8 mouse cellular contexts compared by ENCODE assay signal in genomic region chr19:44750051-44751041, GRCm38 (mm10). TPM values are rescaled to one million over a fixed set of nuclear protein-coding genes. Genes with fewer than 3 reads are reported as not detected.
DNase-seq lines count a peak whose midpoint lies in the region; ATAC-seq lines count a peak whose summit lies in the region.

No protein-coding gene starts in this region.

- no peaks in the 10 kb centered on the region for H3K9me3 ChIP-seq in heart, embryonic 11.5 days (replicated peaks; ENCODE audit: control insufficient read depth, low read length)
- H3K9me3 ChIP-seq in embryonic facial prominence, embryonic 13.5 days = no peaks in the 10 kb centered on the region

- no peak overlapping the region for H3K9ac ChIP-seq in heart, embryonic 11.5 days (ENCODE audit: low read depth, low read length)
- no peak overlapping the region for H3K9ac ChIP-seq in embryonic facial prominence, embryonic 13.5 days

- intact Hi-C loops in heart, postnatal 14 days (cut with DNase I) = loop anchor here (5.0 kb wide), 2 partner anchors 58 to 93 kb away; no protein-coding TSS in a partner anchor

- no peaks in the 10 kb centered on the region for H3K36me3 ChIP-seq in heart, embryonic 11.5 days (ENCODE audit: control insufficient read depth, insufficient read depth, low read length)
- no peaks in the 10 kb centered on the region for H3K36me3 ChIP-seq in embryonic facial prominence, embryonic 13.5 days

- H3K27ac ChIP-seq in heart, embryonic 11.5 days (ENCODE audit: low read depth, low read length) = no peak overlapping the region
- H3K27ac ChIP-seq in embryonic facial prominence, embryonic 13.5 days = no peak overlapping the region

- H3K4me3 ChIP-seq in heart, embryonic 11.5 days (ENCODE audit: low read depth, low read length) = peak overlapping the region; percentile 16; the same call in 1 of the 2 replicates
- peak overlapping the region; percentile 9; the same call in 1 of the 2 replicates for H3K4me3 ChIP-seq in embryonic facial prominence, embryonic 13.5 days

- DNase-seq in heart, postnatal 14 days = no peak
- DNase-seq in kidney, adult 11 months = peak; percentile 95
- DNase-seq in spleen, postnatal 10 days (ENCODE audit: low spot score in 2 of 2) = no peak
- DNase-seq in adrenal gland, postnatal 4 days (ENCODE audit: low spot score in 2 of 2) = no peak
- DNase-seq in gastrocnemius, postnatal 25 days = no peak

- peaks cover 6% of the 10 kb centered on the region; the same call in 1 of the 2 replicates for H3K4me1 ChIP-seq in heart, embryonic 11.5 days (ENCODE audit: control insufficient read depth, insufficient read depth, low read length)
- H3K4me1 ChIP-seq in embryonic facial prominence, embryonic 13.5 days = peaks cover 13% of the 10 kb centered on the region

- peaks cover 97% of the 10 kb centered on the region for H3K27me3 ChIP-seq in heart, embryonic 11.5 days (ENCODE audit: control insufficient read depth, insufficient read depth, low read length)
- H3K27me3 ChIP-seq in embryonic facial prominence, embryonic 13.5 days = peaks cover 100% of the 10 kb centered on the region

- under 1% methylated on average over 42 of the region's 42 CpGs for WGBS in heart, embryonic 11.5 days (ENCODE audit: insufficient replicate concordance)
- WGBS in embryonic facial prominence, embryonic 13.5 days = under 1% methylated on average over 42 of the region's 42 CpGs

- ATAC-seq in heart, embryonic 11.5 days (replicated peaks; ENCODE audit: insufficient number of reproducible peaks, low FRiP score, low TSS enrichment) = no peak
- ATAC-seq in embryonic facial prominence, embryonic 13.5 days (ENCODE audit: insufficient number of reproducible peaks, insufficient read depth, low FRiP score, low TSS enrichment, low read depth) = no peak
- ATAC-seq in megakaryocyte, adult 5-6 weeks (ENCODE audit: poor library complexity, severe bottlenecking) = peak; percentile 77

- peak overlapping the region; percentile 35 for H3K4me2 ChIP-seq in heart, embryonic 11.5 days
- peak overlapping the region; percentile 24; the same call in 1 of the 2 replicates for H3K4me2 ChIP-seq in embryonic facial prominence, embryonic 13.5 days

RNA-seq across cellular contexts. Expression of gene Pax2, which starts 5.5 kb away (rescaled TPM):
- polyA plus RNA-seq in heart, embryonic 11.5 days (2014; fragmentation: Nextera tagmentation; extraction: Ambion mirVana) = not detected in 2 replicates
- total RNA-seq in heart, postnatal 14 days (2021) = not detected
- 0.22 TPM in 1 of 2 replicates, not detected in the other for polyA plus RNA-seq in embryonic facial prominence, embryonic 13.5 days (2015; fragmentation: Nextera tagmentation; extraction: Ambion mirVana)
- total RNA-seq in megakaryocyte, adult 5-6 weeks (2015) = not detected in 2 replicates
- total RNA-seq in megakaryocyte, adult 5-6 weeks (2017) = not detected in 2 replicates
- total RNA-seq in adrenal gland, postnatal 4 days (2021) = 10 to 100 TPM in 1 of 2 experiments, under 1 TPM in 1; 0.45 to 13.6 TPM
- not detected for total RNA-seq in gastrocnemius, postnatal 25 days (2021)
